Mouse (Mus musculus): ENCODE measurements around the gene Rdh7.
A peak's percentile ranks its signal among the peaks of the same experiment; 100 is the strongest.
"Not testable (repeated sequence)": the region's sequence is repeated elsewhere in the genome, so short reads cannot be mapped to it uniquely, and the experiment has no call there.

Gene Rdh7

GRCm38 (mm10) chr10:127888605-127889004, at the start of gene Rdh7:
TSS of gene Rdh7 (minus strand) at chr10:127888817.
- no peak for DNase-seq (ENCODE audit: low read depth)

GRCm38 (mm10) chr10:127937428-127938010, 48.9 kb upstream of the Rdh7 start:
- DNase-seq (ENCODE audit: low read depth): peak; percentile 66

DNA sequence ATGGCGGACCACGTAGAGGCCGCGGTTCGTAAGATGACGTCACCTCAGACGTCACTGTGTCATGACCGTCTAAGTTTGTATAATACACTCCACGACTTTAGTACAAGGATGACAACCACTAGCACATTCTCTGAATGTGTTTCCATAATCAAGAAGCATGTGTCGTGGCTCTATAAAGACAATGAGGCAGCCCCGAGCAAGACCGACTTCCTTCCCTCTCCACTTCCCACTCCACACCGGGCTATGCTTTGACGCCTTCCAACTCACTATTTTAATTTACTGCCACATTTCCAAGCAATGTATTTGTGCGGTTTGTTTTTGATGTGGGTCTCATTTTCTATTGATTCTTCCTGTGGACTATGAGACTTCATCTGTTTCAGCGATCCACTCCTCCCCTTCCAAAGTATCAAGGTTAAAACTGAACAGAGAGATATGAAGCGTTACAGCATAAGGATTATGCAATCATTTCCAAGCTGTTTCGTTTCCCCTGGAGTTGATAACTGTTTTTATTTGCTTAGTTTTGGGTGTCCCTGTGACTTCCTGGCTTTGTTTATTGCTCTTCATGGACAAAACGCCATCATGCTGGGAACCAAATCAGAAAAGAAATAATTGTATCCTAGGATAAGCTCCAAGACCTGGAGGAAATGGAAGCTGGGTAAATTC, 48.3 kb upstream of the Rdh7 start:
- no peak for DNase-seq (ENCODE audit: low read depth)

- DNase-seq (ENCODE audit: low read depth): no peak
Observed at GRCm38 (mm10) chr10:127936271-127936670, 47.7 kb upstream of the Rdh7 start.

- DNase-seq (ENCODE audit: low read depth): no peak
Observed at GRCm38 (mm10) chr10:127932290-127932926, 43.8 kb upstream of the Rdh7 start.

GRCm38 (mm10) chr10:127927737-127928136, 39.1 kb upstream of the Rdh7 start:
- DNase-seq (ENCODE audit: low read depth): no peak

GRCm38 (mm10) chr10:127924597-127925378, 36.2 kb upstream of the Rdh7 start:
- DNase-seq (ENCODE audit: low read depth): peak; percentile 84

DNA sequence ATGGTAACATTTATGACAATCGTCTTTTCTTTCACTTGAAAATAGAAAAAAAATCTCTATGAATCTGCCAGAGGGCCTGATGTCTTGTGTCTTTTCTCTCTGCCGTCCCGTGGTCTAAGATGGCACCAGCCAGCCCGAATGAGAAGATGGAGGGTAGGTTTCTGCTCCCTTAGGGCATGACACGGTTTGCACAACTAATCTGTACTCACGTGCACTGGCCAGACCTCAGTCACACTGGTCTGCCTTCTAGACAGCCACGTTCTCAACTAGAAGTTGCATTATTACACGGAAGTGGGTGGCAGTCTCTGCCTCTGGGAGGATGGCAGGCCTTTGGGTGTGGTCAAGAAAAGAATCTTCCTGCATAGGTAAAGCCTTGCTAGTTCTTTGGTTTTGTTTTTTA, 34.4 kb upstream of the Rdh7 start:
- DNase-seq (ENCODE audit: low read depth): no peak

DNA sequence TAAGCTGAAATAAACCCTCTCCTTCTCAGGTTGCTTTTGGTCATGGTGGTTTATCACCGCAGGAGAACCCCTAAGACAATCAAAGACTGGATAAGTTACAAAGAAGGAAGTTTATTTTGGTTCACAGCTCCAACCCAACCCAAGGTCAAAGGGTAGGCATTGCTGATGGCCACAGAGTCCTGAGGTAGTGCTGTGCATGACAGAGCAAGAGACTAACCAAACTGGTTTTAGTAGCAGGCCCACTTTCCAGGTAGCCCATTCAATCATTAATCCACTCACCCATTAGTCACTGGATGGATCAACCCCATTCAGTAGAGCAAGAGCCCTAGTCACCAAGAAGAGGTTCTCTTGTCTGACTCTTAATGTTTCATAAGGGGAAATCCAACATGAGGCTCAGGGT, 33.6 kb upstream of the Rdh7 start:
- DNase-seq (ENCODE audit: low read depth): no peak

DNA sequence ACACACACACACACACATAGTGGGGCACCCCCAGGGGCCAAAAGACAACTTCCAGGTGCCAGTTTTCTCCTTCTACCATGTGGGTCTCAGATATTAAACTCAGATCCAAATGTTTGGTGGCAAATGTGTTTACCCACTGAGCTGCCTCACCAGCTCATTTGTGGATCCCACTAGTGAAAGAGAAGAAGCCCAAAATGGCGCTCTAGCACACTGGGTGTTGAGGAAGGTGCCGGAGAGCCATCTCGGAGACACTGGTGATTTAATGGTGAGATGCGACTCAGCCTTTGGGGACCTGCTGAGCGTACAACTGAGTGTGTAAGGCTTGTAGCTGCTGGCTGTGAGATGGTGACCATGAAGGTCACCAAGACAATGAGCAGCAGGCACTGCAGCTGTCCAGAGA, 29.0 kb upstream of the Rdh7 start:
- DNase-seq (ENCODE audit: low read depth): no peak

GRCm38 (mm10) chr10:127917183-127917582, 28.6 kb upstream of the Rdh7 start:
- not testable (repeated sequence) for DNase-seq (ENCODE audit: low read depth)

GRCm38 (mm10) chr10:127915578-127915977, 27.0 kb upstream of the Rdh7 start:
- DNase-seq (ENCODE audit: low read depth): no peak

DNA sequence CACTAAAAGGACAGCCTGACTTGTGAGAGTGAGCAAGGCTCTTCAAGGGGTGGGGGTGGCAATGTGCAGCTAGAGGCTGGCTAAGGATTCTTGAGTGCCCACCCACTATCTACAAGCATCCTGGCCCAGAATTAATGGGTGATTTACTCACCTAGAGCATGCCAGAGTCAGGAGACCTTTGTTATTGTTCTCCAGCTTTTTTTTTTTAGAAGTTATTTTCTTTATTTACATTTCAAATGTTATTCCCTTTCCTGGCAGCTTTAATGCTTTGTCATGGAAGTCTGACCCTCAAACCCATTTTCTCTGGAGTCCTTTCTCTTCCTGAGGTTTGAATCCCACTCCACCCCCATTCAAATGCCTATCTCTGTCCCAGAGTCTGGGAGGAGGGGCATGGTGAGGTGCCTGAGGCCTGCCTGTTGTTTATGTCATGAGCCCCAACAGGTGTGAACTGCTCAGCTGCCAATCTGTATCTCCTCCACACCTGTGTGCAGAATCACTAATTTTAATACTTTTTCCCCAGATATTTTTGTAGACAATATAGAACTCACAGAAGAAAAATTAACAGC, 18.9 kb upstream of the Rdh7 start:
- DNase-seq (ENCODE audit: low read depth): no peak

- DNase-seq (ENCODE audit: low read depth): no peak
Observed at GRCm38 (mm10) chr10:127906138-127906537, 17.5 kb upstream of the Rdh7 start.

DNA sequence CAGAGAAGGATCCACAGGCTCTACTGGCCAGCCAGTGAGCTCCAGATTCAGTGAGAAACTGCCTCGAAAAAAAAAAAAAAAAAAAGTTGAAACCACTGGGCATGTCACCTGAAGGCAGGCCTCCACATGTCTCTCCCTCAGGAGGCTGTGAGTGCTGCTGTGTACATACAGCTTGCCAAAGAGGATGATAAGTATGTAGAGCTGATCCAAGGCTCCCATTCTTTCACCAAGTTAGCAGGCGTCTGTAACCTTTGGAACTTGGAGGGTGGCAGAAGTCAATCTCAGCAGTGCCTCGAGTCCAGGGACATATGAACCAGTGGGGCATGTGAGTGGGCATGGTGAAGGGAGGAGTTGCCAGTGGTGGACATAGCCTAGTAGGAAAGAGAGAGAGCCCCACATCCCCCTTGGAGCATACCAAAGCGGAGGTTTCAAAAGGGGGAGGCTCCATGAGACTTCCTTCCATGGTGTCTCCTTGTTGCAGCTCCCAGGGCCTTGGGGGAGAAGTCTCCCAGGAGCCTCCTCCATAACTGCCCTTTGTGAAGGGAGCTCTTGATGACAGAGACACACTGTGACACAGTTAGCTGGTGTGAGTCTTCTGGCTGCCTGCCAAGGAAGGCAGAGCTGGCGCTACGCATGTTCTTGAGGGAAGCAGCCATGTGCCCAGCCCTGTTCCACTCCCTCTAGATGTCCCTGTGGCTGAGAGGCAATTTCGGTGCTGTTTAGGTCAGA, 16.3 kb upstream of the Rdh7 start:
- DNase-seq (ENCODE audit: low read depth): no peak

DNA sequence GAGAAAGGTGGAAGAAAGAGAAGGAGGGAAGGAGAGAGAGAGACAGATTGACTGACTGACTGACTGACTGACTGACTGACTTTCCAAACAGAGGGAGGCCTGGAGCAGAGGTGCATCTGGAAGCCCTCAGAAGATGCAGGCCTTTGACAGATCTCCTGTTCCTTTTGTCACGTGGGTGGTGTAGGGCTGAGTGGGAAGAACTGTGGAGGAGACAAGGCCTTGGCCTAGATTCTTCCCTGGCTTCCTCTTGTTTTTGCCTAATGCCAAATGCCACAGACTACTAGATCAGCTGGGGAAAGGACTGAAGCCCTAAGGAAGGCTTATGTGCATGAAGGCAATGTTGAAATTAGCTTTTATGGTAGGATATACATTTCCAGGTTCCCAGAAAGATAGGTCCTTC, 14.5 kb upstream of the Rdh7 start:
- no peak for DNase-seq (ENCODE audit: low read depth)

DNA sequence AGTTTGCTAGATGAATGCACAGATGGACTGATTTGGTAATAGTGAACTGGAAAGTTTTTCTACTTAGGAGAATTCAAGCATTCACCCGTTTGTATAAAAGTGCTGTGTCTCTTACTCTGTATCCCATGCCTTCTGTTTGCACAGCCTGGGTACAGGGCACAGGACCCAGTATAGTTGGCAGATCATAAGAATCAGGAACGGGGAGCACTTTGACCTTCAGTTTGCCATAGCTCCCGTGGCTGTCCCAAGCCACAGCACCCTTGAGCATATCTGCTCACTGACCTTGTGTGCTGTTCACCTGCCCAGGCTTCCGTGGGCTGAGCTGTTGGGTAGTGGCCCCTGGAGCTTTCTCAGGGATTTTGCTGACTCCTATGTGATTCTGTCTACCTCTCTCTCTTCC, 13.1 kb upstream of the Rdh7 start:
- no peak for DNase-seq (ENCODE audit: low read depth)

GRCm38 (mm10) chr10:127899783-127900182, 11.2 kb upstream of the Rdh7 start:
- DNase-seq (ENCODE audit: low read depth): no peak

DNA sequence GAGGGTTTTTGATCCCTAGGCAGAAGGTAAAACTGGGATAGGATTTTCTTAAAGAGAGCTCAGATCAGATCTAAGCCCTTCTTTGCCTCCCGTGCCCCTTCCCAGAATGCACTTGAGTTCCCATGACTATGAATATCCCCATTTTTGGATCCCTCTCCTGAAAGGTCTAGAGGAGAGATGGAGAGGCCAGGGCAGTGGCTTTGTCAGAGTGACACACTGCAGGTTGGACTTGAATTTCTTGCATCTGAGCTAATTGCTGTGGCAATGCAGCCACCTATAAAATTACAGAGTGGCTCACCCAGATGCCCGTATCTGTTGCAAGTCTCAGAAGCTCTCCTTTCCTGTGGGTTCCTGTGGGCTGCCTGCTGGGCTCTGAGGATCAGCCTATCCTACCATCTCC, 9.6 kb upstream of the Rdh7 start, which contains the start of gene Sdr9c7:
TSS of gene Sdr9c7 (plus strand) at position 301 of the 400 bp plus-strand sequence.
- DNase-seq (ENCODE audit: low read depth): no peak

DNA sequence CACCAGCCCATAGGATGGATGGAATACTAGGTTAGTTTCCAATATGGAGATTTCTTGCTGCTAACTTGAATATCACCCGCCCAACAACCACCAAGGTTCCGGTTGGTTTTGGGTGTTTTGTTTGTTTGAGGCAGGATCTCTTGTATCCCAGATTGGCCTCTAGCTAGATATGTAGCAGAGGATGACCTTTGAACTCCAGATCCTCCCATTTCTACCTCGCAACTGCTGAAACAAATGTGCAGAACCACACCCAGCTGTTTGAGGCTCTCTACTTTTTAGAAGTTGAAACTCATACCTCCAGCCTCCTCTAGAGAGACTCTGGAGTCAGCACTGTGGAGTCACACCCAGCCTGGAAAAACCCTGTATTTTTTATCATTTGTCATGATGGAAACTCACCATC, 8.9 kb upstream of the Rdh7 start:
- DNase-seq (ENCODE audit: low read depth): no peak

DNA sequence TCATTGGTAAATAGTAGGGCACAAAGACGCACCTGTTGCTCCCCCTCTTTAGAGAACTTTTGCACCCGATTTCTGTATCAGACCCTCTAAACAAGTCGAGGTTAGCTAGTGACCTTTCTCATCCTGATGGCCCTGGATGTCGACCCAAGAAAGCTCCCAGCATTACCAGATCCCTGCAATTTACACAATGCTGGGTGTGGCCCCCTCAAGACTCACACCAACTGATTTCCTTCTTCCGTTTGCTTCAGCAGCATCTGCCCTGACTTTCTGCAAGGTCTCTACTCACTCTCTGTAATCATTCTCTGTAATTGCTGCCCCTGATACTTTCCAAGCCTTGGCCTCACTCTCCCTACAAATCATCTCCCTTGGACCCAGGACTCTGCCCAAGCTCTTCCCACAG, 8.1 kb upstream of the Rdh7 start:
- no peak for DNase-seq (ENCODE audit: low read depth)
